Mouse (Mus musculus) liver, postnatal 0 days (tissue): Measurements from ENCODE around the gene Susd4. TPM values are rescaled to one million over a fixed set of nuclear protein-coding genes. Genes with fewer than 3 reads are reported as not detected.
A peak's percentile ranks its signal among the peaks of the same experiment; 100 is the strongest.

ENCODE experiments used
- ATAC-seq: fragments of 200-750 bp; cut with Nextera tagmentation; 2 replicates; pipeline ENCODE4 v1.8.0; 2017; ENCODE audit warnings: mild to moderate bottlenecking, moderate library complexity
- DNase-seq: peaks from one replicate; pipeline ENCODE4 v3.0.0-alpha.2; 2016
- H3K27ac ChIP-seq: fragments of 300-500 bp; sonication (generic); 2 replicates; pipeline ENCODE4 v1.5.1; 2014; ENCODE audit warnings: antibody characterized with exemption, moderate library complexity, mild to moderate bottlenecking, low read depth
- H3K27me3 ChIP-seq: fragments of 300-500 bp; sonication (generic); 2 replicates; pipeline ENCODE4 v1.6.1; 2014; ENCODE audit warnings: low read length, control low read depth, mixed read lengths; ENCODE audit not compliant: insufficient read depth
- H3K36me3 ChIP-seq: fragments of 300-500 bp; sonication (generic); replicated peaks from 2 replicates; pipeline ENCODE4 v1.6.1; 2014; ENCODE audit warnings: mild to moderate bottlenecking, control low read depth, low read length, moderate library complexity, mixed read lengths; ENCODE audit not compliant: insufficient read depth
- H3K4me1 ChIP-seq: fragments of 300-500 bp; sonication (generic); 2 replicates; pipeline ENCODE4 v1.6.1; 2014; ENCODE audit warnings: antibody characterized with exemption, mild to moderate bottlenecking, control low read depth; ENCODE audit not compliant: insufficient read depth
- H3K4me2 ChIP-seq: fragments of 300-500 bp; sonication (generic); 2 replicates; pipeline ENCODE4 v1.6.1; 2014; ENCODE audit warnings: low read depth, mild to moderate bottlenecking, low read length, moderate library complexity, mixed read lengths
- H3K4me3 ChIP-seq: fragments of 300-500 bp; sonication (generic); 2 replicates; pipeline ENCODE4 v1.5.1; 2014; ENCODE audit warnings: low read depth, low read length
- H3K9ac ChIP-seq: fragments of 300-500 bp; sonication (generic); replicated peaks from 2 replicates; pipeline ENCODE4 v1.6.1; 2014; ENCODE audit warnings: mild to moderate bottlenecking, moderate library complexity
- H3K9me3 ChIP-seq: fragments of 300-500 bp; sonication (generic); 2 replicates; pipeline ENCODE4 v1.6.1; 2016; ENCODE audit warnings: mild to moderate bottlenecking, control low read depth, low read length, mixed read lengths
- CTCF ChIP-seq: sonication (generic); IDR thresholded peaks from 2 replicates; pipeline ENCODE4 v1.5.1; 2016; ENCODE audit warnings: antibody characterized with exemption, low read depth
- EP300 ChIP-seq: IDR thresholded peaks from 2 replicates; pipeline ENCODE4 v1.6.1; 2016; ENCODE audit warnings: antibody characterized with exemption, low read depth, mild to moderate bottlenecking
- WGBS: fragments of 180-500 bp; shearing (Covaris S2); extraction: QIAGEN DNeasy Blood & Tissue Kit; methylation state at CpG from one replicate; pipeline ENCODE4 v1.1.7; 2014; ENCODE audit not compliant: insufficient replicate concordance; 5-methylcytosine and 5-hydroxymethylcytosine counted together
- polyA plus RNA-seq: library from polyadenylated mRNA; unstranded; fragments of >200 nt; fragmentation: Nextera tagmentation; extraction: Ambion mirVana; gene quantifications from 2 replicates; pipeline ENCODE4 v1.2.1, GENCODE M21; 2015

Gene Susd4
- polyA plus RNA-seq, 1 experiment from 2014 or later: 1.9 TPM

GRCm38 (mm10) chr1:182878156-182878555 lies 114.5 kb downstream of the Susd4 start:
- Histone ChIP-seq H3K4me1 (no peaks in the 10 kb centered on the region), H3K9me3 (peaks cover 9% of the 10 kb centered on the region; the same call in 1 of the 2 replicates), H3K27ac (no peak overlapping the region), H3K36me3 (no peaks in the 10 kb centered on the region), H3K4me3 (no peak overlapping the region), H3K9ac (no peak overlapping the region), H3K27me3 (no peaks in the 10 kb centered on the region), H3K4me2 (no peak overlapping the region)
- TF ChIP-seq EP300 (no peak), CTCF (no peak)
- 85% methylated on average over 5 of the region's 5 CpGs for WGBS
- no peak for DNase-seq
- ATAC-seq: no peak

GRCm38 (mm10) chr1:182878719-182879118 lies 115.1 kb downstream of the Susd4 start:
- no peaks in the 10 kb centered on the region for H3K27me3 ChIP-seq
- no peak overlapping the region for H3K27ac ChIP-seq
- no peaks in the 10 kb centered on the region for H3K4me1 ChIP-seq
- peaks cover 5% of the 10 kb centered on the region; the same call in 1 of the 2 replicates for H3K9me3 ChIP-seq
- 75% methylated on average over 4 of the region's 4 CpGs for WGBS
- H3K9ac ChIP-seq: no peak overlapping the region
- no peaks in the 10 kb centered on the region for H3K36me3 ChIP-seq
- no peak for ATAC-seq
- H3K4me3 ChIP-seq: no peak overlapping the region
- no peak overlapping the region for H3K4me2 ChIP-seq
- no peak for DNase-seq
- TF ChIP-seq EP300 (no peak), CTCF (no peak)

GRCm38 (mm10) chr1:182881246-182881645 lies 117.6 kb downstream of the Susd4 start:
- ATAC-seq (peak; percentile 13; the same call in 1 of the 2 replicates), DNase-seq (no peak)
- TF ChIP-seq CTCF: no peak
- no peak for TF ChIP-seq EP300
- H3K4me3 ChIP-seq: no peak overlapping the region
- no peaks in the 10 kb centered on the region for H3K36me3 ChIP-seq
- WGBS: 49% methylated on average over 8 of the region's 8 CpGs
- H3K27ac ChIP-seq: no peak overlapping the region
- no peak overlapping the region for H3K9ac ChIP-seq
- H3K4me2 ChIP-seq: no peak overlapping the region
- H3K27me3 ChIP-seq: no peaks in the 10 kb centered on the region
- H3K4me1 ChIP-seq: no peaks in the 10 kb centered on the region
- peaks cover 5% of the 10 kb centered on the region; the same call in 1 of the 2 replicates for H3K9me3 ChIP-seq

GRCm38 (mm10) chr1:182882611-182883010 lies 119.0 kb downstream of the Susd4 start:
- WGBS: 66% methylated on average over 2 of the region's 2 CpGs
- TF ChIP-seq EP300 (no peak), CTCF (no peak)
- Histone ChIP-seq H3K4me2 (no peak overlapping the region), H3K9ac (no peak overlapping the region), H3K27me3 (no peaks in the 10 kb centered on the region), H3K27ac (no peak overlapping the region), H3K4me1 (no peaks in the 10 kb centered on the region), H3K36me3 (no peaks in the 10 kb centered on the region), H3K9me3 (peaks cover 6% of the 10 kb centered on the region; the same call in 1 of the 2 replicates), H3K4me3 (no peak overlapping the region)
- DNase-seq (no peak), ATAC-seq (no peak)

- Histone ChIP-seq H3K27me3 (no peaks in the 10 kb centered on the region), H3K9me3 (no peaks in the 10 kb centered on the region), H3K27ac (no peak overlapping the region), H3K4me3 (no peak overlapping the region), H3K36me3 (no peaks in the 10 kb centered on the region), H3K9ac (no peak overlapping the region), H3K4me2 (no peak overlapping the region), H3K4me1 (no peaks in the 10 kb centered on the region)
- no peak for ATAC-seq
- TF ChIP-seq EP300 (no peak), CTCF (peak; percentile 75)
- DNase-seq: peak; percentile 59
- 41% methylated on average over 9 of the region's 9 CpGs for WGBS
Measured at GRCm38 (mm10) chr1:182895698-182896097, 132.0 kb downstream of the Susd4 start.

GRCm38 (mm10) chr1:182897071-182897470 lies 133.4 kb downstream of the Susd4 start:
- Histone ChIP-seq H3K27ac (no peak overlapping the region), H3K9ac (no peak overlapping the region), H3K4me3 (no peak overlapping the region), H3K27me3 (no peaks in the 10 kb centered on the region), H3K4me2 (no peak overlapping the region), H3K9me3 (no peaks in the 10 kb centered on the region), H3K36me3 (no peaks in the 10 kb centered on the region), H3K4me1 (no peaks in the 10 kb centered on the region)
- DNase-seq (no peak), ATAC-seq (no peak)
- no peak for TF ChIP-seq CTCF
- no peak for TF ChIP-seq EP300
- 67% methylated on average over 6 of the region's 6 CpGs for whole genome bisulfite sequencing
